Mouse (Mus musculus) MEL (cell line): ENCODE measurements around the gene Zfp646. TPM values are rescaled to one million over a fixed set of nuclear protein-coding genes. Genes with fewer than 3 reads are reported as not detected.

Experiments
- DNase-seq: peaks from one replicate; pipeline ENCODE4 v3.0.0; 2011; ENCODE audit warnings: low read depth, low spot score
- H3K27ac ChIP-seq: 2 replicates; pipeline ENCODE4 v1.5.1; 2012; ENCODE audit warnings: low read depth, mild to moderate bottlenecking, control low read depth, low read length, moderate library complexity; ENCODE audit not compliant: control insufficient read depth
- H3K27me3 ChIP-seq, 2 experiments: fragments of 150-350 bp in 1 of 2; sonication (generic) in 1 of 2; 2 replicates each; pipeline ENCODE4 v1.6.1; 2012; ENCODE audit warnings: low read length in 2 of 2, mild to moderate bottlenecking in 2 of 2, improper control_type of control experiment in 1 of 2, moderate library complexity in 1 of 2; ENCODE audit not compliant: insufficient read depth in 2 of 2, control insufficient read depth in 1 of 2
- H3K36me3 ChIP-seq, 2 experiments: 2 replicates each; pipeline ENCODE4 v1.6.1; 2012 to 2014; ENCODE audit warnings: low read length in 2 of 2, improper control_type of control experiment in 1 of 2, inconsistent platforms in 1 of 2, mild to moderate bottlenecking in 1 of 2; ENCODE audit not compliant: insufficient read depth in 2 of 2, control insufficient read depth in 1 of 2
- H3K4me1 ChIP-seq, 2 experiments: fragments of 150-350 bp in 1 of 2; sonication (generic) in 1 of 2; 2 replicates each; pipeline ENCODE4 v1.6.1; 2012; ENCODE audit warnings: low read length in 2 of 2, improper control_type of control experiment in 1 of 2, mild to moderate bottlenecking in 1 of 2; ENCODE audit not compliant: insufficient read depth in 2 of 2, control insufficient read depth in 1 of 2
- H3K4me3 ChIP-seq, 2 experiments: fragments of 150-350 bp in 1 of 2; sonication (generic) in 1 of 2; 2 replicates each; pipeline ENCODE4 v1.5.1; 2012; ENCODE audit warnings: low read depth in 2 of 2, low read length in 2 of 2, mild to moderate bottlenecking in 2 of 2, moderate library complexity in 2 of 2, control low read depth in 1 of 2, improper control_type of control experiment in 1 of 2; ENCODE audit not compliant: control insufficient read depth in 1 of 2, insufficient read depth in 1 of 2
- H3K79me2 ChIP-seq: 2 replicates; pipeline ENCODE4 v1.6.1; 2012; ENCODE audit warnings: mild to moderate bottlenecking, low read length, moderate library complexity; ENCODE audit not compliant: control insufficient read depth, poor library complexity, insufficient read depth
- H3K9ac ChIP-seq: 2 replicates; pipeline ENCODE4 v1.6.1; 2012; ENCODE audit warnings: low read depth, mild to moderate bottlenecking, control low read depth, low read length, moderate library complexity; ENCODE audit not compliant: control insufficient read depth, poor library complexity, severe bottlenecking
- H3K9me3 ChIP-seq: fragments of 150-350 bp; sonication (generic); replicated peaks from 2 replicates; pipeline ENCODE4 v1.6.1; 2012; ENCODE audit warnings: mild to moderate bottlenecking, low read length, improper control_type of control experiment, moderate library complexity; ENCODE audit not compliant: insufficient read depth
- CTCF ChIP-seq, 3 experiments: IDR thresholded peaks in 2 of 3; conservative IDR thresholded peaks in 1 of 3; 2 replicates each; pipeline ENCODE4 v1.5.1; 2011 to 2012; ENCODE audit warnings: low read length in 3 of 3, low read depth in 2 of 3, mild to moderate bottlenecking in 2 of 3, improper control_type of control experiment in 1 of 3, inconsistent platforms in 1 of 3, mixed read lengths in 1 of 3, moderate library complexity in 1 of 3; ENCODE audit not compliant: control insufficient read depth in 1 of 3, insufficient read depth in 1 of 3, poor library complexity in 1 of 3, severe bottlenecking in 1 of 3
- E2F4 ChIP-seq: IDR thresholded peaks from 2 replicates; pipeline ENCODE4 v1.6.1; 2011; ENCODE audit warnings: low read depth, low read length, improper control_type of control experiment, borderline replicate concordance
- ELF1 ChIP-seq: IDR thresholded peaks from 2 replicates; pipeline ENCODE4 v1.6.1; 2014; ENCODE audit warnings: low read depth, mild to moderate bottlenecking, inconsistent platforms, low read length, improper control_type of control experiment, moderate library complexity
- EP300 ChIP-seq, 2 experiments: IDR thresholded peaks; 2 replicates each; pipeline ENCODE4 v1.6.1; 2011; ENCODE audit warnings: improper control_type of control experiment in 2 of 2, low read length in 2 of 2, low read depth in 1 of 2, mild to moderate bottlenecking in 1 of 2
- HCFC1 ChIP-seq: IDR thresholded peaks from 2 replicates; pipeline ENCODE4 v1.6.1; 2012; ENCODE audit warnings: low read depth, mild to moderate bottlenecking, inconsistent platforms, low read length, improper control_type of control experiment, moderate library complexity
- KAT2A ChIP-seq: conservative IDR thresholded peaks from 2 replicates; pipeline ENCODE4 v1.6.1; 2012; ENCODE audit warnings: low read depth, low read length, improper control_type of control experiment, inconsistent platforms
- MAZ ChIP-seq: IDR thresholded peaks from 2 replicates; pipeline ENCODE4 v1.6.1; 2012; ENCODE audit warnings: low read depth, mild to moderate bottlenecking, inconsistent platforms, low read length, improper control_type of control experiment
- MEF2A ChIP-seq: IDR thresholded peaks from 2 replicates; pipeline ENCODE4 v1.6.1; 2014; ENCODE audit warnings: low read depth, mild to moderate bottlenecking, inconsistent platforms, low read length, improper control_type of control experiment; ENCODE audit not compliant: poor library complexity, insufficient replicate concordance, severe bottlenecking; ENCODE audit errors: extremely low read depth
- MXI1 ChIP-seq: IDR thresholded peaks from 2 replicates; pipeline ENCODE4 v1.6.1; 2011; ENCODE audit warnings: mild to moderate bottlenecking, low read depth, low read length, improper control_type of control experiment
- MYC ChIP-seq: IDR thresholded peaks from 2 replicates; pipeline ENCODE4 v1.6.1; 2011; ENCODE audit warnings: low read depth, mild to moderate bottlenecking, low read length, improper control_type of control experiment, moderate library complexity
- POLR2A ChIP-seq, 2 experiments: IDR thresholded peaks; 2 replicates each; pipeline ENCODE4 v1.6.1; 2011 to 2012; ENCODE audit warnings: low read length in 2 of 2, mild to moderate bottlenecking in 2 of 2, control low read depth in 1 of 2, improper control_type of control experiment in 1 of 2, low read depth in 1 of 2, moderate library complexity in 1 of 2; ENCODE audit not compliant: control insufficient read depth in 1 of 2, insufficient read depth in 1 of 2, poor library complexity in 1 of 2
- SIN3A ChIP-seq: IDR thresholded peaks from 2 replicates; pipeline ENCODE4 v1.6.1; 2012; ENCODE audit warnings: low read length, improper control_type of control experiment, inconsistent platforms
- SMC3 ChIP-seq: IDR thresholded peaks from 2 replicates; pipeline ENCODE4 v1.6.1; 2011; ENCODE audit warnings: low read depth, low read length, improper control_type of control experiment
- TAL1 ChIP-seq: IDR thresholded peaks from 2 replicates; pipeline ENCODE4 v1.6.1; 2012; ENCODE audit warnings: mild to moderate bottlenecking, inconsistent platforms, low read length, moderate library complexity, mixed read lengths
- TBP ChIP-seq: IDR thresholded peaks from 2 replicates; pipeline ENCODE4 v1.8.0; 2011; ENCODE audit warnings: low read depth, low read length, improper control_type of control experiment
- TCF12 ChIP-seq: IDR thresholded peaks from 2 replicates; pipeline ENCODE4 v1.6.1; 2014; ENCODE audit warnings: low read depth, mild to moderate bottlenecking, inconsistent platforms, low read length, improper control_type of control experiment, moderate library complexity
- USF1 ChIP-seq: IDR thresholded peaks from 2 replicates; pipeline ENCODE4 v1.6.1; 2014; ENCODE audit warnings: low read depth, mild to moderate bottlenecking, inconsistent platforms, low read length, improper control_type of control experiment, moderate library complexity
- ZC3H11A ChIP-seq: IDR thresholded peaks from 2 replicates; pipeline ENCODE4 v1.6.1; 2012; ENCODE audit warnings: low read depth, mild to moderate bottlenecking, inconsistent platforms, low read length, improper control_type of control experiment
- ZKSCAN1 ChIP-seq: IDR thresholded peaks from 2 replicates; pipeline ENCODE4 v1.6.1; 2012; ENCODE audit warnings: low read depth, mild to moderate bottlenecking, inconsistent platforms, low read length, improper control_type of control experiment, moderate library complexity
- polyA plus RNA-seq, 2 experiments: library from polyadenylated mRNA; stranded (reverse) in 1 of 2; unstranded in 1 of 2; fragments of >175 nt in 1 of 2; fragments of >200 nt in 1 of 2; gene quantifications; 2 replicates each; pipeline versions ENCODE4 v1.2.1 to v1.2.4; 2012; ENCODE audit warnings: low replicate concordance in 2 of 2, low read depth in 1 of 2; ENCODE audit not compliant: insufficient read length in 2 of 2, insufficient read depth in 1 of 2, missing spikeins in 1 of 2
- total RNA-seq: library from RNA; depleted of rRNA; stranded (reverse); fragments of 300-350 nt; gene quantifications from 2 replicates; pipeline ENCODE4 v1.2.3, GENCODE M21; 2012

The Zfp646 gene
- total and polyA plus RNA-seq, 3 experiments, result 35.8 to 38.2 TPM; not detected in 1

GRCm38 (mm10) chr7:127927726-127928125, 51.7 kb downstream of the Zfp646 start:
- TF ChIP-seq TAL1 (no peak), ZKSCAN1 (no peak), EP300 (IDR thresholded peaks at IDR 0.05; ENCODE audit: low read depth in 1 of 2, low read length in 2 of 2) (no peak), MAZ (no peak), TCF12 (no peak), TBP (no peak), SIN3A (no peak), E2F4 (no peak), MEF2A (no peak), MXI1 (no peak), ELF1 (no peak), HCFC1 (no peak), SMC3 (no peak), MYC (no peak), USF1 (no peak), CTCF (IDR thresholded peaks at IDR 0.05 in 2 of 3, conservative IDR thresholded peaks at IDR 0.05 in 1 of 3; ENCODE audit: control insufficient read depth in 1 of 3, insufficient read depth in 1 of 3, low read depth in 2 of 3, low read length in 3 of 3, poor library complexity in 1 of 3, severe bottlenecking in 1 of 3) (no peak), KAT2A (no peak), POLR2A (IDR thresholded peaks at IDR 0.05; ENCODE audit: control insufficient read depth in 1 of 2, insufficient read depth in 1 of 2, low read depth in 1 of 2, low read length in 2 of 2, poor library complexity in 1 of 2) (no peak; a peak in 1 of 4 replicates)
- TF ChIP-seq, all 39 proteins: peak for 0
- H3K4me3 ChIP-seq, result no peak overlapping the region
- no peaks in the 10 kb centered on the region for H3K27me3 ChIP-seq
- H3K4me1 ChIP-seq, result peaks cover 0 to 15% of the 10 kb centered on the region in 2 experiments; a peak in 2 of 4 replicates
- H3K9ac ChIP-seq, result no peak overlapping the region
- no peak overlapping the region for H3K27ac ChIP-seq
- DNase-seq, result no peak
- H3K9me3 ChIP-seq, result no peaks in the 10 kb centered on the region
- peaks cover 2 to 4% of the 10 kb centered on the region in 2 experiments for H3K36me3 ChIP-seq
- no peaks in the 10 kb centered on the region for H3K79me2 ChIP-seq

GRCm38 (mm10) chr7:127928596-127928995, 52.6 kb downstream of the Zfp646 start:
- peaks cover 0 to 15% of the 10 kb centered on the region in 2 experiments; a peak in 2 of 4 replicates for H3K4me1 ChIP-seq
- H3K36me3 ChIP-seq, result peaks cover 2 to 4% of the 10 kb centered on the region in 2 experiments
- no peak for DNase-seq
- H3K9ac ChIP-seq, result no peak overlapping the region
- no peaks in the 10 kb centered on the region for H3K79me2 ChIP-seq
- no peaks in the 10 kb centered on the region for H3K27me3 ChIP-seq
- no peak overlapping the region for H3K4me3 ChIP-seq
- H3K9me3 ChIP-seq, result no peaks in the 10 kb centered on the region
- TF ChIP-seq POLR2A (IDR thresholded peaks at IDR 0.05; ENCODE audit: control insufficient read depth in 1 of 2, insufficient read depth in 1 of 2, low read depth in 1 of 2, low read length in 2 of 2, poor library complexity in 1 of 2) (peak in 1 of 2 experiments; percentile 6; a peak in 1 of 4 replicates), ZC3H11A (no peak)
- TF ChIP-seq, all 39 proteins: peak for 1
- H3K27ac ChIP-seq, result no peak overlapping the region; the same call in 1 of the 2 replicates
